Mouse (Mus musculus): ENCODE measurements around the gene Trim2. TPM values are rescaled to one million over a fixed set of nuclear protein-coding genes. Genes with fewer than 3 reads are reported as not detected.
A peak's percentile ranks its signal among the peaks of the same experiment; 100 is the strongest.

Trim2 gene
- polyA plus RNA-seq, 1 experiment from 2014 or later = 23.0 TPM

- DNase-seq (ENCODE audit: low spot score) (peak; percentile 43), ATAC-seq (replicated peaks; ENCODE audit: low FRiP score, low read depth) (no peak; the same call in 1 of the 2 replicates)
- 6% methylated on average over 7 of the region's 8 CpGs for WGBS
- peak overlapping the region; percentile 73 for H3K4me3 ChIP-seq (replicated peaks; ENCODE audit: low read depth, low read length)
- H3K36me3 ChIP-seq (ENCODE audit: insufficient read depth, low read length) = no peaks in the 10 kb centered on the region
- H3K4me2 ChIP-seq (ENCODE audit: low read length) = peak overlapping the region; percentile 100
- no peaks in the 10 kb centered on the region for H3K9me3 ChIP-seq (replicated peaks; ENCODE audit: low read length)
- peak overlapping the region; percentile 74; the same call in 1 of the 2 replicates for H3K27ac ChIP-seq
- H3K9ac ChIP-seq (ENCODE audit: low read depth, low read length) = peak overlapping the region; percentile 87; the same call in 1 of the 2 replicates
- TF ChIP-seq CTCF (IDR thresholded peaks at IDR 0.05; ENCODE audit: low read depth) = no peak
- 0 out of 2 replicates have a peak, but pooled peaks cover 10% of the 10 kb centered on the region for H3K4me1 ChIP-seq (replicated peaks; ENCODE audit: insufficient read depth, low read length)
- no peaks in the 10 kb centered on the region for H3K27me3 ChIP-seq (ENCODE audit: insufficient read depth, low read length)
Measured at GRCm38 (mm10) chr3:84260024-84260535, 46.6 kb downstream of the Trim2 start.

GRCm38 (mm10) chr3:84259281-84260023, 47.2 kb downstream of the Trim2 start:
- no peak for TF ChIP-seq CTCF (IDR thresholded peaks at IDR 0.05; ENCODE audit: low read depth)
- WGBS = under 1% methylated on average over 74 of the region's 74 CpGs
- peak; percentile 67 for ATAC-seq (replicated peaks; ENCODE audit: low FRiP score, low read depth)
- Histone ChIP-seq H3K27ac (peak overlapping the region; percentile 74), H3K4me2 (ENCODE audit: low read length) (peak overlapping the region; percentile 100), H3K36me3 (ENCODE audit: insufficient read depth, low read length) (no peaks in the 10 kb centered on the region), H3K4me1 (replicated peaks; ENCODE audit: insufficient read depth, low read length) (0 out of 2 replicates have a peak, but pooled peaks cover 10% of the 10 kb centered on the region), H3K27me3 (ENCODE audit: insufficient read depth, low read length) (no peaks in the 10 kb centered on the region), H3K9me3 (replicated peaks; ENCODE audit: low read length) (no peaks in the 10 kb centered on the region), H3K4me3 (replicated peaks; ENCODE audit: low read depth, low read length) (peak overlapping the region; percentile 73), H3K9ac (ENCODE audit: low read depth, low read length) (peak overlapping the region; percentile 87)
- peak; percentile 81 for DNase-seq (ENCODE audit: low spot score)

GRCm38 (mm10) chr3:84258518-84259031, 48.1 kb downstream of the Trim2 start:
- Histone ChIP-seq H3K27ac (peak overlapping the region; percentile 50; the same call in 1 of the 2 replicates), H3K4me3 (replicated peaks; ENCODE audit: low read depth, low read length) (peak overlapping the region; percentile 73), H3K9ac (ENCODE audit: low read depth, low read length) (peak overlapping the region; percentile 87), H3K36me3 (ENCODE audit: insufficient read depth, low read length) (no peaks in the 10 kb centered on the region), H3K27me3 (ENCODE audit: insufficient read depth, low read length) (no peaks in the 10 kb centered on the region), H3K4me1 (replicated peaks; ENCODE audit: insufficient read depth, low read length) (0 out of 2 replicates have a peak, but pooled peaks cover 10% of the 10 kb centered on the region), H3K9me3 (replicated peaks; ENCODE audit: low read length) (no peaks in the 10 kb centered on the region), H3K4me2 (ENCODE audit: low read length) (peak overlapping the region; percentile 100)
- no peak for TF ChIP-seq CTCF (IDR thresholded peaks at IDR 0.05; ENCODE audit: low read depth)
- WGBS = 7% methylated on average over 13 of the region's 13 CpGs
- no peak for DNase-seq (ENCODE audit: low spot score)
- ATAC-seq (replicated peaks; ENCODE audit: low FRiP score, low read depth) = no peak

- ATAC-seq (replicated peaks; ENCODE audit: low FRiP score, low read depth) (no peak), DNase-seq (ENCODE audit: low spot score) (peak; percentile 77)
- Histone ChIP-seq H3K9me3 (replicated peaks; ENCODE audit: low read length) (no peaks in the 10 kb centered on the region), H3K9ac (ENCODE audit: low read depth, low read length) (peak overlapping the region; percentile 87; the same call in 1 of the 2 replicates), H3K36me3 (ENCODE audit: insufficient read depth, low read length) (no peaks in the 10 kb centered on the region), H3K27ac (peak overlapping the region; percentile 50; the same call in 1 of the 2 replicates), H3K4me2 (ENCODE audit: low read length) (peak overlapping the region; percentile 100), H3K4me1 (replicated peaks; ENCODE audit: insufficient read depth, low read length) (0 out of 2 replicates have a peak, but pooled peaks cover 10% of the 10 kb centered on the region), H3K27me3 (ENCODE audit: insufficient read depth, low read length) (no peaks in the 10 kb centered on the region), H3K4me3 (replicated peaks; ENCODE audit: low read depth, low read length) (peak overlapping the region; percentile 73)
- WGBS = 17% methylated on average over 10 of the region's 10 CpGs
- TF ChIP-seq CTCF (IDR thresholded peaks at IDR 0.05; ENCODE audit: low read depth) = no peak
Measured at GRCm38 (mm10) chr3:84257989-84258517, 48.6 kb downstream of the Trim2 start.

GRCm38 (mm10) chr3:84254520-84254878, 52.2 kb downstream of the Trim2 start:
- H3K27me3 ChIP-seq (ENCODE audit: insufficient read depth, low read length) = no peaks in the 10 kb centered on the region
- DNase-seq (ENCODE audit: low spot score) (no peak), ATAC-seq (replicated peaks; ENCODE audit: low FRiP score, low read depth) (no peak)
- no peaks in the 10 kb centered on the region for H3K36me3 ChIP-seq (ENCODE audit: insufficient read depth, low read length)
- 79% methylated on average over 2 of the region's 2 CpGs for WGBS
- no peak overlapping the region for H3K27ac ChIP-seq
- no peak overlapping the region for H3K4me2 ChIP-seq (ENCODE audit: low read length)
- H3K9me3 ChIP-seq (replicated peaks; ENCODE audit: low read length) = no peaks in the 10 kb centered on the region
- H3K4me3 ChIP-seq (replicated peaks; ENCODE audit: low read depth, low read length) = no peak overlapping the region
- H3K4me1 ChIP-seq (replicated peaks; ENCODE audit: insufficient read depth, low read length) = peaks cover 15% of the 10 kb centered on the region; the same call in 1 of the 2 replicates
- no peak overlapping the region for H3K9ac ChIP-seq (ENCODE audit: low read depth, low read length)
- TF ChIP-seq CTCF (IDR thresholded peaks at IDR 0.05; ENCODE audit: low read depth) = no peak

All from kidney, postnatal 0 days (tissue).